Mouse (Mus musculus): ENCODE results near the gene Rassf8. TPM values are rescaled to one million over a fixed set of nuclear protein-coding genes. Genes with fewer than 3 reads are reported as not detected.

The Rassf8 gene
- polyA plus RNA-seq, 1 experiment: 5.7 TPM

GRCm38 (mm10) chr6:145793109-145793593, 46.6 kb downstream of the Rassf8 start:
- Histone ChIP-seq H3K4me1 (ENCODE audit: control insufficient read depth, insufficient read depth, low read length) (peaks cover 5% of the 10 kb centered on the region; the same call in 1 of the 2 replicates), H3K4me3 (ENCODE audit: insufficient read depth, low read length) (no peak overlapping the region), H3K27ac (ENCODE audit: insufficient read depth, low read depth, low read length) (no peak overlapping the region)
- TF ChIP-seq POLR2A (IDR thresholded peaks at IDR 0.05; ENCODE audit: borderline replicate concordance, low read depth, low read length) (no peak), CTCF (IDR thresholded peaks at IDR 0.05; ENCODE audit: low read depth, low read length) (peak; percentile 32; the same call in 1 of the 2 replicates)

GRCm38 (mm10) chr6:145794671-145795070, 48.1 kb downstream of the Rassf8 start:
- no peak overlapping the region for H3K27ac ChIP-seq (ENCODE audit: insufficient read depth, low read depth, low read length)
- no peak overlapping the region for H3K4me3 ChIP-seq (ENCODE audit: insufficient read depth, low read length)
- TF ChIP-seq POLR2A (IDR thresholded peaks at IDR 0.05; ENCODE audit: borderline replicate concordance, low read depth, low read length) (no peak), CTCF (IDR thresholded peaks at IDR 0.05; ENCODE audit: low read depth, low read length) (no peak)
- peaks cover 5% of the 10 kb centered on the region; the same call in 1 of the 2 replicates for H3K4me1 ChIP-seq (ENCODE audit: control insufficient read depth, insufficient read depth, low read length)

- TF ChIP-seq CTCF (IDR thresholded peaks at IDR 0.05; ENCODE audit: low read depth, low read length) (no peak), POLR2A (IDR thresholded peaks at IDR 0.05; ENCODE audit: borderline replicate concordance, low read depth, low read length) (no peak)
- no peak overlapping the region for H3K27ac ChIP-seq (ENCODE audit: insufficient read depth, low read depth, low read length)
- H3K4me1 ChIP-seq (ENCODE audit: control insufficient read depth, insufficient read depth, low read length): peaks cover 10% of the 10 kb centered on the region
- H3K4me3 ChIP-seq (ENCODE audit: insufficient read depth, low read length): no peak overlapping the region
Observed at GRCm38 (mm10) chr6:145796191-145797023, 49.9 kb downstream of the Rassf8 start.

- no peak overlapping the region for H3K4me3 ChIP-seq (ENCODE audit: insufficient read depth, low read length)
Observed at GRCm38 (mm10) chr6:145797692-145798091, 51.1 kb downstream of the Rassf8 start.

GRCm38 (mm10) chr6:145801796-145802488, 55.4 kb downstream of the Rassf8 start:
- Histone ChIP-seq H3K4me1 (ENCODE audit: control insufficient read depth, insufficient read depth, low read length) (peaks cover 35% of the 10 kb centered on the region), H3K27ac (ENCODE audit: insufficient read depth, low read depth, low read length) (peak overlapping the region; percentile 74), H3K4me3 (ENCODE audit: insufficient read depth, low read length) (no peak overlapping the region)
- TF ChIP-seq POLR2A (IDR thresholded peaks at IDR 0.05; ENCODE audit: borderline replicate concordance, low read depth, low read length): no peak
- no peak for TF ChIP-seq CTCF (IDR thresholded peaks at IDR 0.05; ENCODE audit: low read depth, low read length)

More at GRCm38 (mm10) chr6:145797692-145798091, 51.1 kb downstream of the Rassf8 start:
- Histone ChIP-seq H3K4me1 (ENCODE audit: control insufficient read depth, insufficient read depth, low read length) (peaks cover 19% of the 10 kb centered on the region), H3K27ac (ENCODE audit: insufficient read depth, low read depth, low read length) (no peak overlapping the region)
- TF ChIP-seq CTCF (IDR thresholded peaks at IDR 0.05; ENCODE audit: low read depth, low read length) (no peak), POLR2A (IDR thresholded peaks at IDR 0.05; ENCODE audit: borderline replicate concordance, low read depth, low read length) (no peak)

- peaks cover 35% of the 10 kb centered on the region for H3K4me1 ChIP-seq (ENCODE audit: control insufficient read depth, insufficient read depth, low read length)
- H3K4me3 ChIP-seq (ENCODE audit: insufficient read depth, low read length): no peak overlapping the region
- TF ChIP-seq POLR2A (IDR thresholded peaks at IDR 0.05; ENCODE audit: borderline replicate concordance, low read depth, low read length) (no peak), CTCF (IDR thresholded peaks at IDR 0.05; ENCODE audit: low read depth, low read length) (no peak)
- H3K27ac ChIP-seq (ENCODE audit: insufficient read depth, low read depth, low read length): peak overlapping the region; percentile 74
Observed at GRCm38 (mm10) chr6:145802881-145803280, 56.3 kb downstream of the Rassf8 start.

- no peak overlapping the region for H3K27ac ChIP-seq (ENCODE audit: insufficient read depth, low read depth, low read length)
- H3K4me3 ChIP-seq (ENCODE audit: insufficient read depth, low read length): no peak overlapping the region
- TF ChIP-seq POLR2A (IDR thresholded peaks at IDR 0.05; ENCODE audit: borderline replicate concordance, low read depth, low read length) (no peak), CTCF (IDR thresholded peaks at IDR 0.05; ENCODE audit: low read depth, low read length) (no peak)
- peaks cover 35% of the 10 kb centered on the region for H3K4me1 ChIP-seq (ENCODE audit: control insufficient read depth, insufficient read depth, low read length)
Observed at GRCm38 (mm10) chr6:145804276-145804675, 57.7 kb downstream of the Rassf8 start.

- TF ChIP-seq POLR2A (IDR thresholded peaks at IDR 0.05; ENCODE audit: borderline replicate concordance, low read depth, low read length): no peak
- no peak for TF ChIP-seq CTCF (IDR thresholded peaks at IDR 0.05; ENCODE audit: low read depth, low read length)
- Histone ChIP-seq H3K4me3 (ENCODE audit: insufficient read depth, low read length) (no peak overlapping the region), H3K27ac (ENCODE audit: insufficient read depth, low read depth, low read length) (no peak overlapping the region), H3K4me1 (ENCODE audit: control insufficient read depth, insufficient read depth, low read length) (peaks cover 26% of the 10 kb centered on the region)
Observed at GRCm38 (mm10) chr6:145806784-145807183, 60.2 kb downstream of the Rassf8 start.

- no peak overlapping the region for H3K27ac ChIP-seq (ENCODE audit: insufficient read depth, low read depth, low read length)
- H3K4me3 ChIP-seq (ENCODE audit: insufficient read depth, low read length): no peak overlapping the region
- TF ChIP-seq POLR2A (IDR thresholded peaks at IDR 0.05; ENCODE audit: borderline replicate concordance, low read depth, low read length) (no peak), CTCF (IDR thresholded peaks at IDR 0.05; ENCODE audit: low read depth, low read length) (no peak)
- peaks cover 15% of the 10 kb centered on the region for H3K4me1 ChIP-seq (ENCODE audit: control insufficient read depth, insufficient read depth, low read length)
Observed at GRCm38 (mm10) chr6:145807929-145808328, 61.4 kb downstream of the Rassf8 start.
